Mouse (Mus musculus): ENCODE results near the gene Ctns.

The Ctns gene

GRCm38 (mm10) chr11:73137591-73138501 lies 61.0 kb downstream of the Ctns start, which contains the start of gene Haspin:
Gene Haspin (minus strand): TSS chr11:73138294.
- peak; percentile 89 to 94 for DNase-seq

- DNase-seq: no peak
These were observed 61.7 kb downstream of the Ctns start for GRCm38 (mm10) chr11:73137116-73137515.

GRCm38 (mm10) chr11:73136587-73136986 lies 62.3 kb downstream of the Ctns start:
- DNase-seq: no peak

GRCm38 (mm10) chr11:73134222-73134621 lies 64.6 kb downstream of the Ctns start:
- no peak for DNase-seq

Data from cerebellum, postnatal 25 days (tissue).